Mouse (Mus musculus) liver, postnatal 0 days (tissue): Measurements from ENCODE around the gene Pabpn1l. TPM values are rescaled to one million over a fixed set of nuclear protein-coding genes. Genes with fewer than 3 reads are reported as not detected.

Experiments used
- ATAC-seq: fragments of 200-750 bp; cut with Nextera tagmentation; 2 replicates; pipeline ENCODE4 v1.8.0; 2017; ENCODE audit warnings: mild to moderate bottlenecking, moderate library complexity
- DNase-seq: peaks from one replicate; pipeline ENCODE4 v3.0.0-alpha.2; 2016
- H3K27ac ChIP-seq: fragments of 300-500 bp; sonication (generic); 2 replicates; pipeline ENCODE4 v1.5.1; 2014; ENCODE audit warnings: antibody characterized with exemption, moderate library complexity, mild to moderate bottlenecking, low read depth
- H3K27me3 ChIP-seq: fragments of 300-500 bp; sonication (generic); 2 replicates; pipeline ENCODE4 v1.6.1; 2014; ENCODE audit warnings: low read length, control low read depth, mixed read lengths; ENCODE audit not compliant: insufficient read depth
- H3K36me3 ChIP-seq: fragments of 300-500 bp; sonication (generic); replicated peaks from 2 replicates; pipeline ENCODE4 v1.6.1; 2014; ENCODE audit warnings: mild to moderate bottlenecking, control low read depth, low read length, moderate library complexity, mixed read lengths; ENCODE audit not compliant: insufficient read depth
- H3K4me1 ChIP-seq: fragments of 300-500 bp; sonication (generic); 2 replicates; pipeline ENCODE4 v1.6.1; 2014; ENCODE audit warnings: antibody characterized with exemption, mild to moderate bottlenecking, control low read depth; ENCODE audit not compliant: insufficient read depth
- H3K4me2 ChIP-seq: fragments of 300-500 bp; sonication (generic); 2 replicates; pipeline ENCODE4 v1.6.1; 2014; ENCODE audit warnings: low read depth, mild to moderate bottlenecking, low read length, moderate library complexity, mixed read lengths
- H3K4me3 ChIP-seq: fragments of 300-500 bp; sonication (generic); 2 replicates; pipeline ENCODE4 v1.5.1; 2014; ENCODE audit warnings: low read depth, low read length
- H3K9ac ChIP-seq: fragments of 300-500 bp; sonication (generic); replicated peaks from 2 replicates; pipeline ENCODE4 v1.6.1; 2014; ENCODE audit warnings: mild to moderate bottlenecking, moderate library complexity
- H3K9me3 ChIP-seq: fragments of 300-500 bp; sonication (generic); 2 replicates; pipeline ENCODE4 v1.6.1; 2016; ENCODE audit warnings: mild to moderate bottlenecking, control low read depth, low read length, mixed read lengths
- CTCF ChIP-seq: sonication (generic); IDR thresholded peaks from 2 replicates; pipeline ENCODE4 v1.5.1; 2016; ENCODE audit warnings: antibody characterized with exemption, low read depth
- EP300 ChIP-seq: IDR thresholded peaks from 2 replicates; pipeline ENCODE4 v1.6.1; 2016; ENCODE audit warnings: antibody characterized with exemption, low read depth, mild to moderate bottlenecking
- WGBS: fragments of 180-500 bp; shearing (Covaris S2); extraction: QIAGEN DNeasy Blood & Tissue Kit; methylation state at CpG from one replicate; pipeline ENCODE4 v1.1.7; 2014; ENCODE audit not compliant: insufficient replicate concordance; 5-methylcytosine and 5-hydroxymethylcytosine counted together
- polyA plus RNA-seq: library from polyadenylated mRNA; unstranded; fragments of >200 nt; fragmentation: Nextera tagmentation; extraction: Ambion mirVana; gene quantifications from 2 replicates; pipeline ENCODE4 v1.2.1, GENCODE M21; 2015

Gene Pabpn1l
- polyA plus RNA-seq, 1 experiment from 2014 or later = not detected

- Histone ChIP-seq H3K36me3 (peaks cover 6% of the 10 kb centered on the region), H3K9ac (no peak overlapping the region), H3K27me3 (no peaks in the 10 kb centered on the region), H3K9me3 (no peaks in the 10 kb centered on the region), H3K4me3 (no peak overlapping the region), H3K4me2 (no peak overlapping the region), H3K4me1 (peaks cover 13% of the 10 kb centered on the region), H3K27ac (no peak overlapping the region)
- DNase-seq (no peak), ATAC-seq (no peak)
- TF ChIP-seq EP300 = no peak
- no peak for TF ChIP-seq CTCF
- 70% methylated on average over 10 of the region's 10 CpGs for WGBS
These were observed 35.8 kb downstream of the Pabpn1l start for GRCm38 (mm10) chr8:122586749-122587148.

- TF ChIP-seq CTCF (no peak), EP300 (no peak)
- Histone ChIP-seq H3K9me3 (no peaks in the 10 kb centered on the region), H3K4me2 (no peak overlapping the region), H3K4me1 (peaks cover 13% of the 10 kb centered on the region), H3K27me3 (no peaks in the 10 kb centered on the region), H3K9ac (no peak overlapping the region), H3K36me3 (peaks cover 6% of the 10 kb centered on the region; the same call in 1 of the 2 replicates), H3K27ac (no peak overlapping the region), H3K4me3 (no peak overlapping the region)
- 82% methylated on average over 7 of the region's 7 CpGs for WGBS
- no peak for DNase-seq
- ATAC-seq = no peak
These were observed 36.4 kb downstream of the Pabpn1l start for GRCm38 (mm10) chr8:122586171-122586570.

- peaks cover 13% of the 10 kb centered on the region for H3K4me1 ChIP-seq
- ATAC-seq (peak; percentile 77), DNase-seq (no peak)
- H3K4me3 ChIP-seq = no peak overlapping the region
- no peaks in the 10 kb centered on the region for H3K9me3 ChIP-seq
- WGBS = 44% methylated on average over 14 of the region's 14 CpGs
- H3K9ac ChIP-seq = no peak overlapping the region
- H3K27me3 ChIP-seq = no peaks in the 10 kb centered on the region
- 0 out of 2 replicates have a peak, but pooled peaks cover 3% of the 10 kb centered on the region for H3K36me3 ChIP-seq
- H3K27ac ChIP-seq = peak overlapping the region; percentile 25; the same call in 1 of the 2 replicates
- TF ChIP-seq CTCF (no peak), EP300 (no peak)
- 0 out of 2 replicates have a peak overlapping the region, but pooled peaks have one; percentile 9 for H3K4me2 ChIP-seq
These were observed 37.1 kb downstream of the Pabpn1l start for GRCm38 (mm10) chr8:122585411-122585891.

GRCm38 (mm10) chr8:122584981-122585380, 37.6 kb downstream of the Pabpn1l start:
- H3K9me3 ChIP-seq = no peaks in the 10 kb centered on the region
- H3K27me3 ChIP-seq = no peaks in the 10 kb centered on the region
- no peak overlapping the region for H3K9ac ChIP-seq
- ATAC-seq = no peak
- H3K27ac ChIP-seq = no peak overlapping the region
- H3K36me3 ChIP-seq = 0 out of 2 replicates have a peak, but pooled peaks cover 3% of the 10 kb centered on the region
- no peak for TF ChIP-seq CTCF
- TF ChIP-seq EP300 = no peak
- 88% methylated on average over 9 of the region's 9 CpGs for WGBS
- H3K4me1 ChIP-seq = peaks cover 13% of the 10 kb centered on the region
- no peak overlapping the region for H3K4me2 ChIP-seq
- H3K4me3 ChIP-seq = no peak overlapping the region
- no peak for DNase-seq

GRCm38 (mm10) chr8:122580926-122581325, 41.6 kb downstream of the Pabpn1l start:
- no peaks in the 10 kb centered on the region for H3K36me3 ChIP-seq
- ATAC-seq (no peak), DNase-seq (no peak)
- no peak overlapping the region for H3K4me2 ChIP-seq
- peaks cover 14% of the 10 kb centered on the region for H3K4me1 ChIP-seq
- WGBS = 78% methylated on average over 15 of the region's 15 CpGs
- no peaks in the 10 kb centered on the region for H3K9me3 ChIP-seq
- H3K27ac ChIP-seq = no peak overlapping the region
- H3K9ac ChIP-seq = no peak overlapping the region
- no peaks in the 10 kb centered on the region for H3K27me3 ChIP-seq
- H3K4me3 ChIP-seq = no peak overlapping the region
- no peak for TF ChIP-seq EP300
- no peak for TF ChIP-seq CTCF

GRCm38 (mm10) chr8:122579196-122579595, 43.3 kb downstream of the Pabpn1l start:
- H3K9me3 ChIP-seq = no peaks in the 10 kb centered on the region
- no peak overlapping the region for H3K9ac ChIP-seq
- 75% methylated on average over 7 of the region's 7 CpGs for WGBS
- H3K4me1 ChIP-seq = peaks cover 20% of the 10 kb centered on the region
- H3K27me3 ChIP-seq = no peaks in the 10 kb centered on the region
- no peak overlapping the region for H3K27ac ChIP-seq
- no peak overlapping the region for H3K4me3 ChIP-seq
- no peak for ATAC-seq
- DNase-seq = no peak
- H3K4me2 ChIP-seq = no peak overlapping the region
- H3K36me3 ChIP-seq = no peaks in the 10 kb centered on the region; the same call in 1 of the 2 replicates
- TF ChIP-seq EP300 = no peak
- TF ChIP-seq CTCF = no peak
